Mouse (Mus musculus) MEL (cell line): ENCODE measurements at regions not wholly inside any gene's neighbourhood (a gene's known extent, or its start where the extent isn't known, plus 50 kb on each side); places are given as distances from the start of the nearest gene placed in this dataset.

Experiments used
- DNase-seq: peaks from one replicate; pipeline ENCODE4 v3.0.0; 2011; ENCODE audit warnings: low read depth, low spot score
- H3K27ac ChIP-seq: 2 replicates; pipeline ENCODE4 v1.5.1; 2012; ENCODE audit warnings: low read depth, mild to moderate bottlenecking, control low read depth, low read length, moderate library complexity; ENCODE audit not compliant: control insufficient read depth
- H3K27me3 ChIP-seq, 2 experiments: fragments of 150-350 bp in 1 of 2; sonication (generic) in 1 of 2; 2 replicates each; pipeline ENCODE4 v1.6.1; 2012; ENCODE audit warnings: low read length in 2 of 2, mild to moderate bottlenecking in 2 of 2, improper control_type of control experiment in 1 of 2, moderate library complexity in 1 of 2; ENCODE audit not compliant: insufficient read depth in 2 of 2, control insufficient read depth in 1 of 2
- H3K36me3 ChIP-seq, 2 experiments: 2 replicates each; pipeline ENCODE4 v1.6.1; 2012 to 2014; ENCODE audit warnings: low read length in 2 of 2, improper control_type of control experiment in 1 of 2, inconsistent platforms in 1 of 2, mild to moderate bottlenecking in 1 of 2; ENCODE audit not compliant: insufficient read depth in 2 of 2, control insufficient read depth in 1 of 2
- H3K4me1 ChIP-seq, 2 experiments: fragments of 150-350 bp in 1 of 2; sonication (generic) in 1 of 2; 2 replicates each; pipeline ENCODE4 v1.6.1; 2012; ENCODE audit warnings: low read length in 2 of 2, improper control_type of control experiment in 1 of 2, mild to moderate bottlenecking in 1 of 2; ENCODE audit not compliant: insufficient read depth in 2 of 2, control insufficient read depth in 1 of 2
- H3K4me3 ChIP-seq, 2 experiments: fragments of 150-350 bp in 1 of 2; sonication (generic) in 1 of 2; 2 replicates each; pipeline ENCODE4 v1.5.1; 2012; ENCODE audit warnings: low read depth in 2 of 2, low read length in 2 of 2, mild to moderate bottlenecking in 2 of 2, moderate library complexity in 2 of 2, control low read depth in 1 of 2, improper control_type of control experiment in 1 of 2; ENCODE audit not compliant: control insufficient read depth in 1 of 2, insufficient read depth in 1 of 2
- H3K79me2 ChIP-seq: 2 replicates; pipeline ENCODE4 v1.6.1; 2012; ENCODE audit warnings: mild to moderate bottlenecking, low read length, moderate library complexity; ENCODE audit not compliant: control insufficient read depth, poor library complexity, insufficient read depth
- H3K9ac ChIP-seq: 2 replicates; pipeline ENCODE4 v1.6.1; 2012; ENCODE audit warnings: low read depth, mild to moderate bottlenecking, control low read depth, low read length, moderate library complexity; ENCODE audit not compliant: control insufficient read depth, poor library complexity, severe bottlenecking
- H3K9me3 ChIP-seq: fragments of 150-350 bp; sonication (generic); replicated peaks from 2 replicates; pipeline ENCODE4 v1.6.1; 2012; ENCODE audit warnings: mild to moderate bottlenecking, low read length, improper control_type of control experiment, moderate library complexity; ENCODE audit not compliant: insufficient read depth
- BHLHE40 ChIP-seq: IDR thresholded peaks from 2 replicates; pipeline ENCODE4 v1.6.1; 2012; ENCODE audit warnings: low read depth, mild to moderate bottlenecking, inconsistent platforms, low read length, improper control_type of control experiment, borderline replicate concordance
- CHD2 ChIP-seq: IDR thresholded peaks from 2 replicates; pipeline ENCODE4 v1.6.1; 2011; ENCODE audit warnings: low read length, improper control_type of control experiment
- CTCF ChIP-seq, 3 experiments: IDR thresholded peaks in 2 of 3; conservative IDR thresholded peaks in 1 of 3; 2 replicates each; pipeline ENCODE4 v1.5.1; 2011 to 2012; ENCODE audit warnings: low read length in 3 of 3, low read depth in 2 of 3, mild to moderate bottlenecking in 2 of 3, improper control_type of control experiment in 1 of 3, inconsistent platforms in 1 of 3, mixed read lengths in 1 of 3, moderate library complexity in 1 of 3; ENCODE audit not compliant: control insufficient read depth in 1 of 3, insufficient read depth in 1 of 3, poor library complexity in 1 of 3, severe bottlenecking in 1 of 3
- ELF1 ChIP-seq: IDR thresholded peaks from 2 replicates; pipeline ENCODE4 v1.6.1; 2014; ENCODE audit warnings: low read depth, mild to moderate bottlenecking, inconsistent platforms, low read length, improper control_type of control experiment, moderate library complexity
- ETS1 ChIP-seq: IDR thresholded peaks from 2 replicates; pipeline ENCODE4 v1.6.1; 2012; ENCODE audit warnings: low read depth, mild to moderate bottlenecking, inconsistent platforms, low read length, improper control_type of control experiment, moderate library complexity
- GATA1 ChIP-seq: IDR thresholded peaks from 2 replicates; pipeline ENCODE4 v1.6.1; 2011; ENCODE audit warnings: low read depth, low read length, improper control_type of control experiment
- JUND ChIP-seq: IDR thresholded peaks from 2 replicates; pipeline ENCODE4 v1.6.1; 2011; ENCODE audit warnings: low read depth, mild to moderate bottlenecking, improper control_type of control experiment, low read length
- KAT2A ChIP-seq: conservative IDR thresholded peaks from 2 replicates; pipeline ENCODE4 v1.6.1; 2012; ENCODE audit warnings: low read depth, low read length, improper control_type of control experiment, inconsistent platforms
- MAFK ChIP-seq: IDR thresholded peaks from 2 replicates; pipeline ENCODE4 v1.6.1; 2011; ENCODE audit warnings: low read depth, mild to moderate bottlenecking, low read length, improper control_type of control experiment, borderline replicate concordance
- MAX ChIP-seq: IDR thresholded peaks from 2 replicates; pipeline ENCODE4 v1.6.1; 2011; ENCODE audit warnings: low read length, improper control_type of control experiment
- MAZ ChIP-seq: IDR thresholded peaks from 2 replicates; pipeline ENCODE4 v1.6.1; 2012; ENCODE audit warnings: low read depth, mild to moderate bottlenecking, inconsistent platforms, low read length, improper control_type of control experiment
- MEF2A ChIP-seq: IDR thresholded peaks from 2 replicates; pipeline ENCODE4 v1.6.1; 2014; ENCODE audit warnings: low read depth, mild to moderate bottlenecking, inconsistent platforms, low read length, improper control_type of control experiment; ENCODE audit not compliant: poor library complexity, insufficient replicate concordance, severe bottlenecking; ENCODE audit errors: extremely low read depth
- MXI1 ChIP-seq: IDR thresholded peaks from 2 replicates; pipeline ENCODE4 v1.6.1; 2011; ENCODE audit warnings: mild to moderate bottlenecking, low read depth, low read length, improper control_type of control experiment
- MYB ChIP-seq: IDR thresholded peaks from 2 replicates; pipeline ENCODE4 v1.6.1; 2011; ENCODE audit warnings: mild to moderate bottlenecking, low read depth, low read length, improper control_type of control experiment
- NELFE ChIP-seq: IDR thresholded peaks from 2 replicates; pipeline ENCODE4 v1.6.1; 2011; ENCODE audit warnings: low read depth, low read length, improper control_type of control experiment
- NRF1 ChIP-seq: IDR thresholded peaks from 2 replicates; pipeline ENCODE4 v1.6.1; 2014; ENCODE audit warnings: low read depth, mild to moderate bottlenecking, inconsistent platforms, low read length, improper control_type of control experiment, moderate library complexity; ENCODE audit not compliant: poor library complexity, insufficient read depth, severe bottlenecking
- POLR2A ChIP-seq, 2 experiments: IDR thresholded peaks; 2 replicates each; pipeline ENCODE4 v1.6.1; 2011 to 2012; ENCODE audit warnings: low read length in 2 of 2, mild to moderate bottlenecking in 2 of 2, control low read depth in 1 of 2, improper control_type of control experiment in 1 of 2, low read depth in 1 of 2, moderate library complexity in 1 of 2; ENCODE audit not compliant: control insufficient read depth in 1 of 2, insufficient read depth in 1 of 2, poor library complexity in 1 of 2
- POLR2AphosphoS2 ChIP-seq: IDR thresholded peaks from 2 replicates; pipeline ENCODE4 v1.6.1; 2011; ENCODE audit warnings: low read length, improper control_type of control experiment
- POLR2AphosphoS5 ChIP-seq: IDR thresholded peaks from 2 replicates; pipeline ENCODE4 v1.6.1; 2012; ENCODE audit warnings: low read depth, borderline replicate concordance, mild to moderate bottlenecking, inconsistent platforms, low read length, moderate library complexity, mixed read lengths
- RAD21 ChIP-seq: IDR thresholded peaks from 2 replicates; pipeline ENCODE4 v1.6.1; 2011; ENCODE audit warnings: mild to moderate bottlenecking, low read depth, low read length, improper control_type of control experiment
- RCOR1 ChIP-seq: IDR thresholded peaks from 2 replicates; pipeline ENCODE4 v1.6.1; 2012; ENCODE audit warnings: low read depth, mild to moderate bottlenecking, inconsistent platforms, low read length, improper control_type of control experiment
- SIN3A ChIP-seq: IDR thresholded peaks from 2 replicates; pipeline ENCODE4 v1.6.1; 2012; ENCODE audit warnings: low read length, improper control_type of control experiment, inconsistent platforms
- SMC3 ChIP-seq: IDR thresholded peaks from 2 replicates; pipeline ENCODE4 v1.6.1; 2011; ENCODE audit warnings: low read depth, low read length, improper control_type of control experiment
- TAL1 ChIP-seq: IDR thresholded peaks from 2 replicates; pipeline ENCODE4 v1.6.1; 2012; ENCODE audit warnings: mild to moderate bottlenecking, inconsistent platforms, low read length, moderate library complexity, mixed read lengths
- TBP ChIP-seq: IDR thresholded peaks from 2 replicates; pipeline ENCODE4 v1.8.0; 2011; ENCODE audit warnings: low read depth, low read length, improper control_type of control experiment
- TCF12 ChIP-seq: IDR thresholded peaks from 2 replicates; pipeline ENCODE4 v1.6.1; 2014; ENCODE audit warnings: low read depth, mild to moderate bottlenecking, inconsistent platforms, low read length, improper control_type of control experiment, moderate library complexity
- UBTF ChIP-seq: IDR thresholded peaks from 2 replicates; pipeline ENCODE4 v1.6.1; 2012; ENCODE audit warnings: low read depth, mild to moderate bottlenecking, inconsistent platforms, low read length, improper control_type of control experiment, moderate library complexity, borderline replicate concordance; ENCODE audit not compliant: insufficient read depth
- USF1 ChIP-seq: IDR thresholded peaks from 2 replicates; pipeline ENCODE4 v1.6.1; 2014; ENCODE audit warnings: low read depth, mild to moderate bottlenecking, inconsistent platforms, low read length, improper control_type of control experiment, moderate library complexity
- ZC3H11A ChIP-seq: IDR thresholded peaks from 2 replicates; pipeline ENCODE4 v1.6.1; 2012; ENCODE audit warnings: low read depth, mild to moderate bottlenecking, inconsistent platforms, low read length, improper control_type of control experiment
- ZKSCAN1 ChIP-seq: IDR thresholded peaks from 2 replicates; pipeline ENCODE4 v1.6.1; 2012; ENCODE audit warnings: low read depth, mild to moderate bottlenecking, inconsistent platforms, low read length, improper control_type of control experiment, moderate library complexity
- ZMIZ1 ChIP-seq: IDR thresholded peaks from 2 replicates; pipeline ENCODE4 v1.6.1; 2012; ENCODE audit warnings: low read depth, mild to moderate bottlenecking, inconsistent platforms, low read length, improper control_type of control experiment, moderate library complexity
- ZNF384 ChIP-seq: IDR thresholded peaks from 2 replicates; pipeline ENCODE4 v1.6.1; 2012; ENCODE audit warnings: low read depth, mild to moderate bottlenecking, inconsistent platforms, low read length, improper control_type of control experiment

DNA sequence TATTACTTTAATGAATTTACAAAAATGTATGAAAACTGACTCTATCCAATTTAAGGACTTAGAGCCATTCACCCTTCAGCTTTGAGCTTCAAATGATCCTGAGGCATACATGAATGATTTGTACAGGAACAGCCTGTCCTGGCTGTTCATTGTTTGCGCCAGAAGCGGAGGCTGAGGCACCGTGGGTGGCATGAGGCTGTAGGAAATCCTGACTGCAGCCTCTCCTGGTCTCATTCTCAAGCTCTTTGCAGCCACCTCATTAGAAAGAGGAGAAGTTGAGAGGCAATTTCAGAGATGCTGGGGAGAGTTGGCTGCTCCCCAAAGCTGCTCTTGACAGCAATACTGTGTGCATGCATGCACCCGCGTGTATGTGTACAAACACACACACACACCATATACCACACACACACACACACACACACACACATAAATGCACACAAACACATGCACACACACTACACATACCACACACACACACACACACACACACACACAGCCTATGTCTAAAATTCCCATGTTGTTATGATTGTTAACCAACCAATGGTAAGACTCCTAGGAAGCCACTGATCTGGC lies 434.9 kb upstream of the Btbd3 start:
- Histone ChIP-seq H3K27me3 (no peaks in the 10 kb centered on the region), H3K79me2 (no peaks in the 10 kb centered on the region), H3K9me3 (no peaks in the 10 kb centered on the region), H3K9ac (no peak overlapping the region), H3K27ac (no peak overlapping the region), H3K36me3 (no peaks in the 10 kb centered on the region), H3K4me3 (no peak overlapping the region), H3K4me1 (no peaks in the 10 kb centered on the region)
- TF ChIP-seq ZNF384 (no peak), GATA1 (no peak), MXI1 (no peak), JUND (no peak), CHD2 (no peak), TBP (no peak), ZMIZ1 (no peak), NELFE (no peak), MEF2A (no peak), RAD21 (no peak), ZKSCAN1 (no peak), MYB (no peak), SIN3A (no peak), POLR2AphosphoS2 (no peak), USF1 (no peak), ZC3H11A (no peak), ETS1 (no peak), SMC3 (no peak), NRF1 (no peak), POLR2A (IDR thresholded peaks at IDR 0.05; ENCODE audit: control insufficient read depth in 1 of 2, insufficient read depth in 1 of 2, low read depth in 1 of 2, low read length in 2 of 2, poor library complexity in 1 of 2) (no peak)
- DNase-seq = no peak

DNA sequence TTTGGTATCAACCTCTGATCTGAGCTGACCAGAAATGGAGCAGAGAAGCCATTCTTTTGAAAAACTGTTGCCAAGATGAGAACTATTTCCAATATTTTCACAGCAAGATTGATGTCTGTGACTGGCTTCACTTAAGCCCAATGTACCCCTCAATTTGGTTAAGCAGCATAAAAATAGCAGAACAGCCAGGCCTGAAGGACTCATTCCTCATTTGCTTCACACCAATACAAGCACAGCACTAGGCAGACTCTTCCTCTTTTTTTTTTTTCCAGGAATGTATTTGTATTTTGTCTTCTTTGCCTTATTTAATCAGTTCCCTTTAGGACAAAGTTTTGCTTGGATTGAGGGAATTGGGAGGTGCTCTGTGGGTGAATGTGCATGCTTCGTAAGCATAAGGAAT lies 441.4 kb upstream of the Btbd3 start:
- Histone ChIP-seq H3K79me2 (no peaks in the 10 kb centered on the region; the same call in 1 of the 2 replicates), H3K9me3 (no peaks in the 10 kb centered on the region), H3K9ac (no peak overlapping the region), H3K27me3 (no peaks in the 10 kb centered on the region), H3K4me1 (no peaks in the 10 kb centered on the region), H3K36me3 (no peaks in the 10 kb centered on the region), H3K4me3 (no peak overlapping the region), H3K27ac (no peak overlapping the region)
- TF ChIP-seq CTCF (IDR thresholded peaks at IDR 0.05 in 2 of 3, conservative IDR thresholded peaks at IDR 0.05 in 1 of 3; ENCODE audit: control insufficient read depth in 1 of 3, insufficient read depth in 1 of 3, low read depth in 2 of 3, low read length in 3 of 3, poor library complexity in 1 of 3, severe bottlenecking in 1 of 3) (no peak), KAT2A (no peak), UBTF (no peak), RAD21 (no peak), JUND (no peak), BHLHE40 (no peak), POLR2A (IDR thresholded peaks at IDR 0.05; ENCODE audit: control insufficient read depth in 1 of 2, insufficient read depth in 1 of 2, low read depth in 1 of 2, low read length in 2 of 2, poor library complexity in 1 of 2) (no peak), MAZ (no peak), MAFK (no peak), MAX (no peak), NRF1 (no peak), ZNF384 (no peak), TCF12 (no peak), ZC3H11A (no peak), MYB (no peak), POLR2AphosphoS5 (no peak), RCOR1 (no peak), TAL1 (no peak), ELF1 (no peak)
- no peak for DNase-seq
